Comparison of ENCODE assay signal across 10 mouse cellular contexts in the genomic region with DNA sequence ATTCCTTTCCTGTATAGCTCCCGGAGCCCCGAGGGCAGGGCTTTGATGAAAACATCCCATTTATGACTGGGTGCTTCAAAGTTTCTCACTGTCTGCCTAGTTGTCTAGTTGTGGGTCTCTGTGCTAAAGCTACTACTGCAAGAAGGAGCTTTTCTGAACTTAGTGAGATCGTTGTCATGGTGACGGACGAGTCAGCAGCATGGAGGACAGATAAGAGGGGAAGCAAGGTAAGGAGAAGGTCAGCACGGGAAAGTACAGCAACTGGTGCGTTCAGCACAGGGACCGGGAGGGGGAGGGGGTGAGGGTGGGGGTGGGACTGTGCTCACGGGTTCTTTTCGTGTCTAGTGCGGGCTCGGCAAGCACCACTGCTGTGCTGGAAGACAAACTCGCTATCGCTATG. TPM values are rescaled to one million over a fixed set of nuclear protein-coding genes. Genes with fewer than 3 reads are reported as not detected.
DNase-seq lines count a peak whose midpoint lies in the region; ATAC-seq and TF ChIP-seq lines count a peak whose summit lies in the region.
"Had no signal": no experiment of that assay in that cellular context is flagged by ENCODE, and none has a peak within 500 bp of the region (broad histone marks: within the 10 kb centered on the region; RNA-seq: fewer than 3 reads in every experiment).

No protein-coding gene starts in this region.

- WGBS in heart, embryonic 11.5 days (ENCODE audit: insufficient replicate concordance) = 29% methylated on average over 14 of the region's 14 CpGs
- 17% methylated on average over 14 of the region's 14 CpGs for WGBS in lung, embryonic 15.5 days

- TF ChIP-seq CTCF in brain, embryonic 14.5 days (IDR thresholded peaks at IDR 0.05; ENCODE audit: borderline replicate concordance, extremely low read depth, insufficient read depth, insufficient read length) = no peak

- 0 out of 2 replicates have a peak, but pooled peaks have one; percentile 31 for ATAC-seq in heart, embryonic 11.5 days (replicated peaks; ENCODE audit: insufficient number of reproducible peaks, low FRiP score, low TSS enrichment)
- peak; percentile 72 for ATAC-seq in lung, embryonic 15.5 days (ENCODE audit: borderline replicate concordance, extremely low read depth, low FRiP score, low TSS enrichment)

- DNase-seq in heart, adult 9 months (ENCODE audit: low spot score in 2 of 2) = no peak
- DNase-seq in lung, postnatal 4 days = no peak
- DNase-seq in brain, embryonic 14.5 days (ENCODE audit: low read depth) = peak; percentile 68
- peak; percentile 33 to 63 for DNase-seq in right cerebral cortex, postnatal 10 days (ENCODE audit: low spot score in 2 of 2)
- DNase-seq in gastrocnemius, postnatal 10 days = no peak
- no peak for DNase-seq in kidney, postnatal 10 days
- DNase-seq: cerebellum, adult 9-10 months had no signal

- no peaks in the 10 kb centered on the region for H3K4me1 ChIP-seq in heart, embryonic 11.5 days (ENCODE audit: control insufficient read depth, insufficient read depth, low read length)
- peaks cover 5% of the 10 kb centered on the region for H3K4me1 ChIP-seq in lung, embryonic 15.5 days

- no peak for TF ChIP-seq POLR2A in brain, embryonic 14.5 days (IDR thresholded peaks at IDR 0.05; ENCODE audit: borderline replicate concordance, extremely low read depth, insufficient read depth, insufficient read length, poor library complexity, severe bottlenecking)

- H3K4me3 ChIP-seq in heart, embryonic 11.5 days (ENCODE audit: low read depth, low read length) = peak overlapping the region; percentile 22; the same call in 1 of the 2 replicates
- peak overlapping the region; percentile 23; the same call in 1 of the 2 replicates for H3K4me3 ChIP-seq in lung, embryonic 15.5 days

- peak overlapping the region; percentile 57 for H3K4me2 ChIP-seq in heart, embryonic 11.5 days
- peak overlapping the region; percentile 51 for H3K4me2 ChIP-seq in lung, embryonic 15.5 days

- no peaks in the 10 kb centered on the region for H3K36me3 ChIP-seq in heart, embryonic 11.5 days (ENCODE audit: control insufficient read depth, insufficient read depth, low read length)
- no peaks in the 10 kb centered on the region for H3K36me3 ChIP-seq in lung, embryonic 15.5 days

- H3K9me3 ChIP-seq in heart, embryonic 11.5 days (replicated peaks; ENCODE audit: control insufficient read depth, low read length) = no peaks in the 10 kb centered on the region
- no peaks in the 10 kb centered on the region for H3K9me3 ChIP-seq in lung, embryonic 15.5 days

- no peaks in the 10 kb centered on the region for H3K27me3 ChIP-seq in heart, embryonic 11.5 days (ENCODE audit: control insufficient read depth, insufficient read depth, low read length)
- H3K27me3 ChIP-seq in lung, embryonic 15.5 days = no peaks in the 10 kb centered on the region

- H3K9ac ChIP-seq in heart, embryonic 11.5 days (ENCODE audit: low read depth, low read length) = no peak overlapping the region
- H3K9ac ChIP-seq in lung, embryonic 15.5 days = no peak overlapping the region

- no peak overlapping the region for H3K27ac ChIP-seq in heart, embryonic 11.5 days (ENCODE audit: low read depth, low read length)
- no peak overlapping the region for H3K27ac ChIP-seq in lung, embryonic 15.5 days
- H3K27ac ChIP-seq: macrophage had no signal

RNA-seq across cellular contexts. Expression of gene Wdfy3, which starts 43.3 kb away (rescaled TPM):
- polyA plus RNA-seq in heart, embryonic 11.5 days (2014; fragmentation: Nextera tagmentation; extraction: Ambion mirVana) = 11.8 and 14.3 TPM in 2 replicates
- 12.4 and 13.4 TPM in 2 replicates for polyA plus RNA-seq in lung, embryonic 15.5 days (2015; fragmentation: Nextera tagmentation; extraction: Ambion mirVana)
- 50.8 and 68.1 TPM in 2 replicates for polyA plus RNA-seq in brain, embryonic 14.5 days (2012; rRNA removed)
- total RNA-seq in gastrocnemius, postnatal 10 days (2021) = 10 to 100 TPM; 26.0 to 33.0 TPM

Comparison
In these comparisons a context has a peak if more than half of its experiments do, and no peak if none do; other contexts are left out.
1. DNase-seq: peak in brain, embryonic 14.5 days (single experiment) and right cerebral cortex, postnatal 10 days (2 of 2); none in heart, adult 9 months (0 of 2), lung, postnatal 4 days (0 of 2), gastrocnemius, postnatal 10 days (single experiment) and kidney, postnatal 10 days (single experiment).